Mouse (Mus musculus) cerebellum, postnatal 10 days (tissue): ENCODE results near the gene Krtap5-3.
"Not testable (repeated sequence)": the region's sequence is repeated elsewhere in the genome, so short reads cannot be mapped to it uniquely, and the experiment has no call there.

Experiments used
- DNase-seq, 2 experiments: peaks; one replicate each; pipeline ENCODE4 v3.0.0; 2021; ENCODE audit warnings: mixed read lengths in 2 of 2

Gene Krtap5-3

GRCm38 (mm10) chr7:142201064-142201463 lies at the start of gene Krtap5-3:
Krtap5-3 (plus strand) TSS chr7:142201364.
- no peak for DNase-seq

DNA sequence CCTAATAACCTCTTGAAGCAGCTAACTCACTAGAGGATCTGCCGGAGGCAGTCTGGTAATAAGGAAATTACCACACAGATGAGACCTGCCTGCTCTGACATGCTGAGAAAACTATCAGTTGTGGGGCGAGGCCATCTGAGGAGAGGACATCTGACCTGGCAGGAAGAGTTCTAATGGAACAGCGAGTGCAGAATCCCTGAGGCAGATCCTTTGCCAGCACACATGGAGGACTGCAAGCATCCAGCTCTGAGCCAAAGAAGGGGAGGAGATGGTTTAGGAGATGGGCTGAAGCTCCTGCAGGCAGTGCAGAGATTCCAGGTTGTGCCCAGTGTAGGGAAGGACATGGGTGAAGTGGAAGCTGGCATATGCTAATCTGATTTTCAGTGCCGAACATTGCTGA lies 49.0 kb upstream of the Krtap5-3 start:
- peak; percentile 45 to 67 for DNase-seq

DNA sequence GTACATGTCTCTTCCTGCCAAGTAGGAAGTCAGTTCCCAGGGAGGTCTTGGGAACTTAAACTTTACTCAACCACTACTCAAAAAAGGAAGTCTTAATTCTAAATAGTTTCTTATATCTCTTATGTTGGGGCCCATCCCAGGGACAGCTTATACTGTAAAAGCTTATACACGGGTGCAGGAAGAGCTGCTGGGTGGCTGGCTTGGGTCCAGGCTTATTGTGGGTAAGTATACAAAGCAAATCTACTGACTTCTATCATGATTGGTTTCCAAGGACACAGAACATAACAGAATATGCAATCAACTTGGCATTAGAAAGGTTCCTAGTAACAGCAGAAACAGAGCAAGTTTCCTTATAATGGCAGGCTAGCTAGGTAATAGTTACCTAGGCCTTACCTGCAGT lies 45.9 kb upstream of the Krtap5-3 start:
- DNase-seq, result no peak

GRCm38 (mm10) chr7:142157013-142157412 lies 44.2 kb upstream of the Krtap5-3 start, which contains the start of gene Gm29735:
Gm29735 (minus strand) TSS chr7:142157113.
- not testable (repeated sequence) for DNase-seq

- DNase-seq, result no peak
These were observed 41.8 kb upstream of the Krtap5-3 start for GRCm38 (mm10) chr7:142159366-142159765.

DNA sequence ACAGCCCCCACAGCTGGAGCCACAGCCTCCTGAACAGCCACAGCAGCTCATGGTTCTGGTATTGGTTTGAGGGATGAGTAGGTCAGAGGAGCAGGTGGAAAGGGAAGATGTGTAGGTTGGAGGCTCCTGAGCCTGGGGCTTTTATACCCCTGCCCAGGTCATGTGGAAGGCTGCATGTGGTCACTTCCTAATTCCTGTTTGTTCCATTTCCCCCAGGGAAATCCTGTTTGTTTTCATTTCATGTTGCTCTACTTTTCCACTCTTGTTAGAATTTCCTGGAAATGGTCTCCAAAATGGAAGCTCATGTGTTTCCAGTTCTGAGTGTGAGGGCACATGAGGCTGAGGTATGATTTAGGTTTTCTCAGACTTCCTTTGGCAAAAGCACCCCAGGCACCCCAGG lies 35.5 kb upstream of the Krtap5-3 start, which contains the start of gene Gm4553:
Gene Gm4553 (minus strand): TSS at position 101 of the 400 bp plus-strand sequence.
- DNase-seq, result not testable (repeated sequence)

GRCm38 (mm10) chr7:142169836-142170235 lies 31.3 kb upstream of the Krtap5-3 start:
- DNase-seq, result peak; percentile 30 to 49

GRCm38 (mm10) chr7:142175905-142176304 lies 25.3 kb upstream of the Krtap5-3 start, which contains the start of gene Krtap5-2:
Krtap5-2 (minus strand) TSS chr7:142176005.
- not testable (repeated sequence) for DNase-seq

DNA sequence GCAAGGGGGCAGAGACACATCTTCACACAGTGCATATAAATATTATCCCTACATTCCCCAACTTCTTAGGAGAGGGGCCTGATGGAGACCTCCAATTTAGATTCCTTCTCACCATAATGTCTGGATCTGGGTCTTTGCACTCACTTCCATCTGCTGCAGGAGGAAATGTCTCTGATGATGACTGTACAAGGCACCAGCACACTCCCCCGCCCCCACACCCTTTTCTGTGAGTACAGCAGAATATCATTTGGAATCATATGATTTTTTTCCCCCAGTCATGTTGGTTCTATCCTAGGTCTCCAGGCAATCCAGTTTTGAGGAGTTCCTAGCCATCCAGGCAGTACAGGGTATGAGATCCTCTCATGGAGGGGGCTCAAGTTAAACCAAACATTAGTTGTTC lies 22.5 kb upstream of the Krtap5-3 start:
- DNase-seq, result no peak

DNA sequence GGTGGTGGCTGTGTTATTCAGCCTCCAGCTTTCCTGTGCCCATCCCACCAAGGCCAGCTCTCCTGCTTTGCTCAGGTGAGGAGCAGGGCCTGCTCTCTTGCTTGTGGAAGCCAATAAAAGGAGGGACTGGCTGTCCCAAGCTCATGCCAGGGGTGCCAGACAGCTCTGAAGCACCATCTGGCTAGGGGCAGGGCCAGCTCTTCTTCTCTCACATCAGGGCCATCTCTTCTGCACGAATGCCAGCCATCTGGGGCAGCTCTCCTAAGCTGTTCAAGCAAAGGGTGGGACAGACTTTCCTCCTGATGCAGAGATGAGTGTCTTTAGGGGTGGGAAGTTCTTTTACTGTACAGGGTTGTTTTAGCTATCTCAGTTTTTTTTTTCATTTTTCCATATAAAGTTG lies 20.1 kb upstream of the Krtap5-3 start:
- DNase-seq, result peak; percentile 73 to 87

DNA sequence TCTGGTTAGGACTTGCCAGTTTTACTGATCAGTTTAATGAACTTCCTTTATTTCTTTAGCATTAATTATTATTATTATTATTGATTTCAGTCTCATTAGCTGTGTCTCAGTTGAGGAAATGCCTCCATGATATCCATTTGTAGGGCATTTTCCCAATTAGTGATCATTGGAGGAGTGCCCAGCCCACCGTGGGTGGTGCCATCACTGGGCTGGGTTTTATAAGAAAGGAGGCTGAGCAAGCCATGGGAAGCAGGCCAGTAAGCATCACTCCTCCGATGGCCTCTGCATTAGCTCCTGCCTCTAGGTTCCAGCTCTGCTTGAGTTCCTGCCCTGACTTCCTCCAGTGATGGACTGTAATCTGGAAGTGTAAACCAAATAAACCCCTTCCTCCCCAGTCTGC lies 13.0 kb upstream of the Krtap5-3 start:
- peak; percentile 35 to 53 for DNase-seq

- no peak for DNase-seq
These were observed 10.9 kb upstream of the Krtap5-3 start, which contains the start of gene Gm10153 for GRCm38 (mm10) chr7:142190289-142190688. Gm10153 (minus strand) TSS chr7:142190389.

DNA sequence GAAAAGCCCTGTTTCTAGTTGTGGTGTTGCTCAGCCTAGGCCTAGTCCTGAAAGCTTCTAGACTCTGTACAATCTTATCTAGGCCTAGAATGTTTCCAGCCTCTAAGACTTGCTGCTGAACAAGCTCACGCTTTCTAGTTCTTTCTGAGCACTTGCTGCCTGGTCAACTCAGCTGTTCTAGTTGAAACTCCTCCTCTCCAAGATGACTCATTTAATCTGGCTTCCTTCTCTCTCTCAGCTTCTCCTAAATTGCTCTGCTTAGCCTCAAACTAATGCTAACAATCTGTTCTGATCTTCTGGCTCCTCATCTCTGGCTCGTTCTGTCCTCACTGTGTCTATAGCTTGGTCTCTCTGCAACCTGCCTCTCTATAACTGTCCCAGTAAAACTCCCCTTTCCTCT lies 2.4 kb upstream of the Krtap5-3 start:
- DNase-seq, result no peak

DNA sequence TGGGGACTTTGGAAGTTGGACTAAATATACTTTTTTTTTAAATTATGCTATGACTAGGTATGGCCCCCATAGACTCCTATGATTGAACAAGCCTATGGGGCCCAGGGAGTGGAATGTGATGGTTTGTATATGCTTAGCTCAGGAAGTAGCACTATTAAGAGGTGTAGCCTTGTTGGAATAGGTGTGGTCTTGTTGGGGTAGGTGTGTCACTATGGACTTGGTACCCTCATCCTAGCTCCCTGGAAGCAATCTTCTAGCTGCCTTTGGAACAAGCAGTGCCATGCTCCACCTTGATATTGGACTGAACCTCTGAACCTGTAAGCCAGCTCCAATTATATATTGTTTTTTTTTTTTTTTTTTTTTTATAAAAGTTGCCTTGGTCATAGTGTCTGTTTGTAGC lies 4.3 kb downstream of the Krtap5-3 start:
- no peak for DNase-seq

DNA sequence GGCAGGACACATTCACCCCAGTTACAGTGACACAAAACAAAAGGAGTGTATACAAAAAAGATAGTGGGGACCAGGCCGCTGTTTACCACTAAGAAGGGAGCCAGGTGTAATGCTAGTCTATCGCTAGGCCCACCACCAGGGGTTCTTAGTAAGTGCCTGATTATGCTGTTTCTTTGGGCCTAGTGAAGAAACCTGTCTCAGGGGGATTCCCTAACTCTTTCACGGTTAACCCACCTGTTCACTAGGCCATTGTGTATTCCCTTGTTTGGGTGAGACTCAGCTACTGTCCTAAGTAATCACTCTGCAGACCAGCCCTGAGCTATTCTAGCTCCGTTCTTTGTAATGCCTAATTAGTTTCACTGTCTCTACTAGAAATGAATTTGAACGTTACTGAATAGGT lies 5.7 kb downstream of the Krtap5-3 start:
- not testable (repeated sequence) for DNase-seq

DNA sequence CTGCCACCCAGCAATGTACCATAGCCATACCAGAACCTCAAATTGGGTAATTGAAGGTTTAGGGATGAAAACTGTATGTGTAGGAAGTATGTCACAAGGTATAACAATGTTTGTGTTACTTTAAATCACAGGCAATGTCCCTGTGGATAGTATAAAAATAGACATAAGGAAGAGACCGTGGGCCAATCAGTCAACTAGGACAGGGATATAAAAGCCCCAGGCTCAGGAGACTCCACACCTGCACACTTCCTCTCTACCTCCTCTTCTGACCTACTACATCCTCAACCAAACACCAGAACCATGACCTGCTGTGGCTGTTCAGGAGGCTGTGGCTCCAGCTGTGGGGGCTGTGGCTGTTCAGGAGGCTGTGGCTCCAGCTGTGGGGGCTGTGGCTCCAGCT lies 10.4 kb downstream of the Krtap5-3 start, which contains the start of gene Gm7579:
Gene Gm7579 (plus strand): TSS at position 301 of the 400 bp plus-strand sequence.
- DNase-seq, result no peak

- DNase-seq, result not testable (repeated sequence)
These were observed 11.0 kb downstream of the Krtap5-3 start for GRCm38 (mm10) chr7:142212136-142212535.

GRCm38 (mm10) chr7:142224518-142224917 lies 23.4 kb downstream of the Krtap5-3 start:
- DNase-seq, result peak; percentile 20 to 25

- not testable (repeated sequence) for DNase-seq
These were observed 28.7 kb downstream of the Krtap5-3 start, which contains the start of gene Krtap5-5 for GRCm38 (mm10) chr7:142229871-142230270. Krtap5-5 (minus strand) TSS chr7:142229971.

DNA sequence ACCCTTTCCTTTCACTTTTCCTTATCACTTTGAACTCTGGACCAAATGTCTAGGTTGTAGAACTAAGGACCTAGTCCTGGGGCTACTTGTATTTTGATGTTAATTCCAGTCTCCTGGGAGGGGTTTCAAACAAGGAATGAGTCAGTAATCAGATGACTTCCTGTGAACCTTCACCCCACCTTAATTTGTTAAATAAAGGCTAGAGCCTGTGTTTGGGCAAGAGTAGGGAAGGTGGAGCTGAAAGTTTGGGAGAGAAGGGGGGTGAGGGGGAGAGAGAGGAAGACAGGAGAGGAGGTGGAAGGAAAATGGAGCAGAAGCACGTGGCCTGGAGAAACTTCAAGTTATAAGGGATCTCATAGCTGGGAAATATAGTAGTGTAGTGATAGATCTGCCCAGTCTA lies 30.4 kb downstream of the Krtap5-3 start:
- no peak for DNase-seq

- no peak for DNase-seq
These were observed 39.8 kb downstream of the Krtap5-3 start, which contains the start of gene Gm40460 for GRCm38 (mm10) chr7:142240978-142241377. Gm40460 (minus strand) TSS chr7:142241078.

- DNase-seq, result peak; percentile 76 to 80
These were observed 48.7 kb downstream of the Krtap5-3 start for GRCm38 (mm10) chr7:142249824-142250223.
